Mouse (Mus musculus): ENCODE data around the gene Ssbp4.

DNA sequence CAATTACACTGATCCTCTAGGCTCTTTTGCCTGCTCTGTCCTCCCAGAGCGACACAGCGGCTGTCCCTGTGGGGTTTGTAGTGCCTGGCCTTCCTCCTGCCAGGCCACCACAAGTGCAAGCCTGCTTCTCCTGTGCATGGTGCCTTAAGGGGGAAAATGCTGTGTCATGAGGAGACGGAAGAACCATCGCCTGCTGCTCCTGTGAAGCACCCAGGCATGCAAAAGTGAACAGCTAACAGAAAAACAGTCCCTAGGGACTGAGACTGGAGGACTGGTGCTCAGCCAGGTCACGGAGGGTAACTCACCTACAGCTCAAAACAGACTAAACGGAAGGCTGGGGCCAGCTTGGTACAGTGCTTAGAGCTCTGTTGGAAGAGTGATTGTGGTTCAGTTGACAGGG is 26.9 kb upstream of the Ssbp4 start:
- TF ChIP-seq POLR2A (IDR thresholded peaks at IDR 0.05; ENCODE audit: control insufficient read depth, extremely low read depth, insufficient read depth, low read length, poor library complexity) = no peak
- no peak for TF ChIP-seq CTCF (IDR thresholded peaks at IDR 0.05; ENCODE audit: borderline replicate concordance, control insufficient read depth, extremely low read depth, insufficient read depth, low read length, poor library complexity)
